Mouse (Mus musculus) thymus, adult 2 months (tissue): ENCODE measurements around the gene Dcaf11. TPM values are rescaled to one million over a fixed set of nuclear protein-coding genes. Genes with fewer than 3 reads are reported as not detected.
A peak's percentile ranks its signal among the peaks of the same experiment; 100 is the strongest.

Experiments
- DNase-seq: peaks from one replicate; pipeline ENCODE4 v3.0.0; 2021
- H3K27ac ChIP-seq: fragments of 200-500 bp; 2 replicates; pipeline ENCODE4 v1.5.1; 2012; ENCODE audit warnings: low read length, control low read depth; ENCODE audit not compliant: control insufficient read depth, insufficient read depth
- H3K27me3 ChIP-seq: fragments of 200-500 bp; 2 replicates; pipeline ENCODE4 v1.6.1; 2012; ENCODE audit warnings: mild to moderate bottlenecking, low read length, moderate library complexity, mixed read lengths; ENCODE audit not compliant: control insufficient read depth, insufficient read depth
- H3K36me3 ChIP-seq: fragments of 200-500 bp; 2 replicates; pipeline ENCODE4 v1.6.1; 2012; ENCODE audit warnings: mild to moderate bottlenecking, low read length, moderate library complexity; ENCODE audit not compliant: control insufficient read depth, insufficient read depth
- H3K4me1 ChIP-seq: fragments of 200-500 bp; replicated peaks from 2 replicates; pipeline ENCODE4 v1.6.1; 2012; ENCODE audit warnings: low read length; ENCODE audit not compliant: control insufficient read depth, insufficient read depth
- H3K4me3 ChIP-seq: fragments of 200-500 bp; 2 replicates; pipeline ENCODE4 v1.5.1; 2012; ENCODE audit warnings: mild to moderate bottlenecking, low read length, control low read depth, moderate library complexity; ENCODE audit not compliant: control insufficient read depth, insufficient read depth
- CTCF ChIP-seq: fragments of 200-500 bp; IDR thresholded peaks from 2 replicates; pipeline ENCODE4 v1.5.1; 2012; ENCODE audit warnings: mild to moderate bottlenecking, control low read depth, low read length, moderate library complexity, borderline replicate concordance; ENCODE audit not compliant: control insufficient read depth, poor library complexity, insufficient read depth; ENCODE audit errors: extremely low read depth
- POLR2A ChIP-seq: fragments of 200-500 bp; IDR thresholded peaks from 2 replicates; pipeline ENCODE4 v1.6.1; 2012; ENCODE audit warnings: mild to moderate bottlenecking, low read length, control low read depth, moderate library complexity; ENCODE audit not compliant: control insufficient read depth, poor library complexity, insufficient read depth; ENCODE audit errors: extremely low read depth
- WGBS: fragments of 180-500 bp; shearing (Covaris S2); methylation state at CpG from one replicate; pipeline ENCODE4 v1.1.7; 2018; 5-methylcytosine and 5-hydroxymethylcytosine counted together
- polyA plus RNA-seq: library from polyadenylated mRNA; depleted of rRNA; stranded (reverse); fragments of >200 nt; gene quantifications from 2 replicates; pipeline ENCODE4 v1.2.3, GENCODE M21; 2012

Gene Dcaf11
- polyA plus RNA-seq, 1 experiment, result 77.7 TPM

- TF ChIP-seq CTCF (no peak), POLR2A (no peak)
- H3K27me3 ChIP-seq, result no peaks in the 10 kb centered on the region
- peaks cover 17% of the 10 kb centered on the region for H3K4me1 ChIP-seq
- H3K36me3 ChIP-seq, result peaks cover 6% of the 10 kb centered on the region; the same call in 1 of the 2 replicates
- H3K4me3 ChIP-seq, result no peak overlapping the region
- WGBS, result 97% methylated on average over 2 of the region's 2 CpGs
- no peak for DNase-seq
- H3K27ac ChIP-seq, result no peak overlapping the region
These were observed 26.3 kb downstream of the Dcaf11 start for GRCm38 (mm10) chr14:55586149-55586548.

- DNase-seq, result no peak
- Histone ChIP-seq H3K4me1 (peaks cover 25% of the 10 kb centered on the region), H3K36me3 (0 out of 2 replicates have a peak, but pooled peaks cover 5% of the 10 kb centered on the region), H3K4me3 (no peak overlapping the region), H3K27me3 (no peaks in the 10 kb centered on the region), H3K27ac (no peak overlapping the region)
- 98% methylated on average over 5 of the region's 5 CpGs for WGBS
- no peak for TF ChIP-seq CTCF
- TF ChIP-seq POLR2A, result no peak
These were observed 29.5 kb downstream of the Dcaf11 start for GRCm38 (mm10) chr14:55589271-55589670.

DNA sequence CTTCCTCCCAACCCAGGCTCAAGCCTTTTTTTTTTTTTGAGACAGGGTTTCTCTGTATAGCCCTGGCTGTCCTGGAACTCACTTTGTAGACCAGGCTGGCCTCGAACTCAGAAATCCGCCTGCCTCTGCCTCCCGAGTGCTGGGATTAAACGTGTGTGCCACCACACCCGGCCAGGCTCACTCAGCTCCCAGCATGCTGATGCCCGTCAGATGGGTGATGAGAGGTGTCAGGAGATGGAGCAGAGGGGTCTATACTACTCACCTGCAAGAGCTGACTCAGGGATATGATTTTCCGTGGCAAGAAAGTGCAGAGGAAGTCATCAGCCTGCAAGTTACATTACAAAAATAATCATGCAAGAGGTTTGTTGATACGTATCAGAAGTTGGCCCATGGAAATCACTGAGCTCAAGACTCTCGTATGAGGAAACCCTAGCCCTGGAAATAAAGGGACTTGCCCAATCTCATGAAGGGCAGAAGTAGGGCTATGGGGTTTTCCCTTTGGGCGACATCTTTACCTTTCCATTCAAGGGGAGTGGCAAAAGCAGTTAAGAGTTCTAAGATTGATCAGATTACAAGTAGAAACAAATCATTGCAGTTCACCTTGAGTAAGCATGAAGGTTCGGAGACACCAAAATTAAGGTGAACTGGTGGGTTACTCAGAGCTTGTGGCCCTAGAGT lies 30.1 kb downstream of the Dcaf11 start:
- TF ChIP-seq POLR2A, result no peak
- TF ChIP-seq CTCF, result no peak

DNA sequence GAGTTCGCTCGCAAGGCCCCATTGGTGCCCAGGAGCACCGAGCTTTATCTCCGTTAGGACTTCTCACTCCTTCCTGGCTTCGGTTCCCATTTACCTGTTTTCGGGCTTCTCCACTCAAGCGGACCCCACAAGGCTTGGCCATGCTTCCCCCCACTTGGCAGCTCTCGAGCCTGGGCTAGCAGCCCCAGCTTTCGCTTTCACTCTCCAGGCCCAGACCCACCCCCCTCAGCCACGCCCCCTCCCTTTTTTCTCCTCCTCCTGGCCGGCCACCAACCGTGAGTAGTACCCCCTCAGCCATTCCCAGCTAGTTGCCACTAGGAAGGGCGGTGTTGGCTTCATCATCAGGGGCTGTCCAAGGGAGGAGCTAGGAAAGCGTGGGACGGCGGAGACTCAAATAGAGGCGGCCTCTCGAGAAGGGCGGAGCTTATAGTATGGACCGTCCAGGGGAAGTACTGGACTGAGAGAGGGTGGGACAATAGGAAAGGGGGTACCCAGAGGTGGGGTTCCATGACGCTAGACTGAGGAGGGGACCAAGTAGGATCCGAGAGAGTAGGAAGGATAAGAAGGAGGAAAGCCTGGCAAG lies 31.0 kb downstream of the Dcaf11 start, which contains the start of gene Psme2:
Psme2 (minus strand) TSS at position 366 of the 583 bp plus-strand sequence.
- TF ChIP-seq POLR2A (no peak), CTCF (0 out of 2 replicates have a peak, but pooled peaks have one; percentile 8)
- Histone ChIP-seq H3K4me3 (peak within 1 kb of the TSS; percentile 70), H3K27ac (peak within 1 kb of the TSS; percentile 82), H3K36me3 (peaks cover 14% of the 10 kb centered on the region), H3K4me1 (peaks cover 13% of the 10 kb centered on the region), H3K27me3 (no peaks in the 10 kb centered on the region)
- WGBS, result under 1% methylated on average over 22 of the region's 22 CpGs
- peak; percentile 66 for DNase-seq

More for the DNA sequence above, 30.1 kb downstream of the Dcaf11 start:
- H3K4me1 ChIP-seq, result peaks cover 21% of the 10 kb centered on the region
- H3K36me3 ChIP-seq, result peaks cover 5% of the 10 kb centered on the region; the same call in 1 of the 2 replicates
- H3K27me3 ChIP-seq, result no peaks in the 10 kb centered on the region
- WGBS, result 73% methylated on average over 11 of the region's 11 CpGs
- DNase-seq, result no peak
- H3K4me3 ChIP-seq, result no peak overlapping the region
- no peak overlapping the region; the same call in 1 of the 2 replicates for H3K27ac ChIP-seq

- H3K27me3 ChIP-seq, result no peaks in the 10 kb centered on the region
- H3K4me1 ChIP-seq, result peaks cover 13% of the 10 kb centered on the region
- H3K27ac ChIP-seq, result peak within 1 kb of the TSS; percentile 82
- no peak for TF ChIP-seq POLR2A
- TF ChIP-seq CTCF, result 0 out of 2 replicates have a peak, but pooled peaks have one; percentile 28
- H3K4me3 ChIP-seq, result peak within 1 kb of the TSS; percentile 70
- peaks cover 20% of the 10 kb centered on the region for H3K36me3 ChIP-seq
- WGBS, result under 1% methylated on average over 33 of the region's 33 CpGs
- peak; percentile 89 for DNase-seq
These were observed 31.6 kb downstream of the Dcaf11 start, which contains the start of gene Rnf31 for GRCm38 (mm10) chr14:55591331-55591891. Gene Rnf31 (plus strand): TSS chr14:55591708.

GRCm38 (mm10) chr14:55592226-55592625 lies 32.4 kb downstream of the Dcaf11 start:
- WGBS, result 5% methylated on average over 16 of the region's 16 CpGs
- Histone ChIP-seq H3K4me1 (peaks cover 13% of the 10 kb centered on the region), H3K36me3 (peaks cover 23% of the 10 kb centered on the region), H3K27me3 (no peaks in the 10 kb centered on the region), H3K27ac (no peak overlapping the region), H3K4me3 (peak overlapping the region; percentile 70)
- DNase-seq, result no peak
- TF ChIP-seq CTCF (no peak), POLR2A (no peak)
